Mouse (Mus musculus) ES-Bruce4 (cell line): ENCODE data around the gene Pknox2. TPM values are rescaled to one million over a fixed set of nuclear protein-coding genes. Genes with fewer than 3 reads are reported as not detected.

Source experiments
- H3K27ac ChIP-seq: 2 replicates; pipeline ENCODE4 v1.5.1; 2012; ENCODE audit warnings: low read length, inconsistent platforms; ENCODE audit not compliant: insufficient read depth
- H3K27me3 ChIP-seq: 2 replicates; pipeline ENCODE4 v1.6.1; 2012; ENCODE audit warnings: mild to moderate bottlenecking, low read length, inconsistent platforms; ENCODE audit not compliant: control insufficient read depth, poor library complexity, insufficient read depth, severe bottlenecking
- H3K36me3 ChIP-seq: 2 replicates; pipeline ENCODE4 v1.6.1; 2012; ENCODE audit warnings: inconsistent platforms, mild to moderate bottlenecking, low read length, moderate library complexity; ENCODE audit not compliant: control insufficient read depth, poor library complexity, insufficient read depth, severe bottlenecking
- H3K4me1 ChIP-seq: one replicate; pipeline ENCODE4 v1.8.1; 2011; ENCODE audit warnings: low read length; ENCODE audit not compliant: control insufficient read depth, insufficient read depth
- H3K4me3 ChIP-seq: 2 replicates; pipeline ENCODE4 v1.5.1; 2011; ENCODE audit warnings: low read depth, mild to moderate bottlenecking, low read length
- H3K9ac ChIP-seq: 2 replicates; pipeline ENCODE4 v1.6.1; 2012; ENCODE audit warnings: low read depth, mild to moderate bottlenecking, inconsistent platforms; ENCODE audit not compliant: poor library complexity, severe bottlenecking
- H3K9me3 ChIP-seq: replicated peaks from 2 replicates; pipeline ENCODE4 v1.6.1; 2012; ENCODE audit warnings: mild to moderate bottlenecking, low read length, inconsistent platforms; ENCODE audit not compliant: control insufficient read depth, poor library complexity, insufficient read depth, severe bottlenecking
- CTCF ChIP-seq: IDR thresholded peaks from one replicate; pipeline ENCODE4 v1.8.1; 2011; ENCODE audit warnings: low read depth, low read length
- EP300 ChIP-seq: IDR thresholded peaks from 2 replicates; pipeline ENCODE4 v1.6.1; 2011; ENCODE audit warnings: low read depth, low read length; ENCODE audit not compliant: insufficient read depth
- POLR2A ChIP-seq: IDR thresholded peaks from one replicate; pipeline ENCODE4 v1.8.1; 2011; ENCODE audit warnings: low read length; ENCODE audit not compliant: insufficient read depth
- polyA plus RNA-seq: library from polyadenylated mRNA; stranded (reverse); fragments of >200 nt; gene quantifications from 2 replicates; pipeline ENCODE4 v1.2.4, GENCODE M21; 2011; ENCODE audit warnings: low read depth; ENCODE audit not compliant: missing spikeins, insufficient read depth, insufficient read length

Gene Pknox2
- polyA plus RNA-seq, 1 experiment = 12.3 TPM

DNA sequence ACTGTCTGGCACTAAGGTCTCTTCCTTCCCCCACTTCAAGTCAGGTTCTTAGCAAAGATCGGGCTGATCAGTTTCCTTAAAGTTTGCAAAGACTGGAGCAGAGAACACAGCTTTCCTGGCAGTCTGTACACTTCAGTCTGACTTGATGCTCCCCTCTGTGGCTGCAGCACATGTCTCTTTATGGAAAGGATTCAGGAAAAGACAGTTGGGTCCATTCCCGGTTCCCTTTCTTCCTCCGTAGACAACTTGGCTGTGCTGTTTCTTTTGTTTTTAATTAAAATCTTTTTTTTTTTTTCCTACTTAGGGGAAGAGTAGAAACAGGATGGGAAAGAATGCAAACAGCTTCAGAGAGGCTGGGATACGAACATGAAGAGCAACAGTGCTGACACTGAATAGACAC lies 205.1 kb downstream of the Pknox2 start:
- H3K4me1 ChIP-seq = peaks cover 2% of the 10 kb centered on the region
- H3K4me3 ChIP-seq = no peak overlapping the region
- H3K27me3 ChIP-seq = no peaks in the 10 kb centered on the region
- H3K36me3 ChIP-seq = no peaks in the 10 kb centered on the region
- no peaks in the 10 kb centered on the region for H3K9me3 ChIP-seq
- H3K27ac ChIP-seq = no peak overlapping the region
- no peak overlapping the region for H3K9ac ChIP-seq
- TF ChIP-seq POLR2A (no peak), EP300 (no peak), CTCF (no peak)

DNA sequence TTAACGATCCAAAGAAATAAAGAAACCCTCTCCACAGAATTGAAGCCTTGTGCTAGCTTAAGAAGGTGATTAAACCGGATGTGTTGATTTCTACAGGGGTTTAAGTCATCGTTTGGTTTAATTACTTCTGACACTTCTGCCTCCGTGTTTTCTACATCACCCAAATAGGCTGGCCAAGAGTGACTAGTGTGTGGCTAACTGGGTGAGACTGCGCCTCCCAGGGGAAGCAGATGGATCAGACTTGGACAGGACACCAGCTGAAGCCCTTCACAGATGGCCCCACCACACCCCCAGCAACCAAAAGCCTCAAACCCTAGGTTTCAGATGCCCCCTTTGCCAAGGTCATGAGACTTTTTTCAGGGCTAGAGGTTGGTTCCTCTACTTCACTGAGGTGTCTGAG lies 205.6 kb downstream of the Pknox2 start:
- H3K27me3 ChIP-seq = no peaks in the 10 kb centered on the region

DNA sequence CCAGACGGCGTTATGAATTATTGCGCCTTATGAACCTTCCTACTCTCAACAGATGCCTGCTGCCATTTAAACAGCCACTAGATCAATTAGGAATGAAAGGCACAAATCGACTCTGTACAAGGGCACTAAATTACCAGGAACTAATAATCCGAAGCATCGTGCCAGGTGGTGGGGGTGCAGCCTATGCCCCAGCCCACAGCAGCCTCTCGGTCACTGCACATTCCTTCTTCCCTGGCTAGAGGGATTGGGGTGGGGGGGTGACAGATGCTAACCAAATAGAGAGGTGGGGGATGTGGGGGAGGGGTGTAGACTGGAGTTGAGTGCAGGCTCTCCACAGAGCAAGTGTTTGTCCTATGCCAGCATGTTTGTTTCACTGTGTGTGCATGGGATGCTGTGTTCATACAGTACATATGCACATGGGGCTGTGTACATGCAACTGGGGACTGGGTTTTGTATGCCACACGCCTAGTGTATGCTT lies 208.6 kb downstream of the Pknox2 start:
- Histone ChIP-seq H3K9ac (no peak overlapping the region), H3K27ac (no peak overlapping the region)

More for the DNA sequence above, 205.6 kb downstream of the Pknox2 start:
- Histone ChIP-seq H3K4me3 (no peak overlapping the region), H3K4me1 (peaks cover 2% of the 10 kb centered on the region), H3K36me3 (no peaks in the 10 kb centered on the region), H3K9ac (no peak overlapping the region), H3K27ac (no peak overlapping the region), H3K9me3 (no peaks in the 10 kb centered on the region)
- no peak for TF ChIP-seq POLR2A
- TF ChIP-seq EP300 = no peak
- no peak for TF ChIP-seq CTCF

DNA sequence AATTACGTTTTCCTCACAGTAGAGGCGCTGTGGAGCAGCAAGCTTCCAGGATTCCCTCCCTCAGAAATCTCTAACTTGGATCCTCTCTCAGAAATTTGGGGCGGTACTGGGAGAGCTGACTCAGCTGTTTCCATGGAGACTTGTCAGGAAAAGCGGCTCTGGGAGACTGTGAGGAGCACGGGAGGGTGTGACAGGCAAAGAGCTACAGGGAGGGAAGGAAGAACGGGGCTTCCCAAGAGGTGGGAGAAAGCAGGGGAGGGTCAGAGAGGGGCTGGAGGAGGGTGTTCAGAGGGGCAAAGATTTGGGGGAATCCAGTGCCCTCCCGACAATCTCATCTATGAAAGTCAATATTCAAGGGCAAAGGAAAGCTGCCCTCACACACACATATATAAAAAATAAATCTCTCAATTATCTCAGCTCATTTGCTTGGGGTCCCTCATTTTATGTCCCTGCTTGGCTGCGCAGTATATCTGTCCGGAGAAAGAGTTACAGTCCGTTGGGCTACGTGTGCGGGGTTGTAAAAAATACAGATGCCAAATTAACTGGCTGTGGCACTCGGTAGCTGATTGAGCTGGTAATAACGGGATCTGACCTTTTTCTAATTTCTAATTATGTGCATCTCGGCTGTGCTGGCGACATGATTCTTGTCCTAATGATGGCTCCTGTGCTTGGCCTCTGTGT lies 213.3 kb downstream of the Pknox2 start:
- H3K4me3 ChIP-seq = no peak overlapping the region
- TF ChIP-seq EP300 = no peak
- peak; percentile 12 for TF ChIP-seq CTCF
- no peaks in the 10 kb centered on the region for H3K4me1 ChIP-seq
- no peaks in the 10 kb centered on the region for H3K27me3 ChIP-seq
- H3K36me3 ChIP-seq = no peaks in the 10 kb centered on the region
- H3K9ac ChIP-seq = no peak overlapping the region
- H3K9me3 ChIP-seq = no peaks in the 10 kb centered on the region
- no peak overlapping the region for H3K27ac ChIP-seq

More for the DNA sequence above, 208.6 kb downstream of the Pknox2 start:
- H3K36me3 ChIP-seq = no peaks in the 10 kb centered on the region
- H3K9me3 ChIP-seq = no peaks in the 10 kb centered on the region
- no peaks in the 10 kb centered on the region for H3K27me3 ChIP-seq
- peaks cover 2% of the 10 kb centered on the region for H3K4me1 ChIP-seq
- TF ChIP-seq CTCF (no peak), EP300 (no peak)
- H3K4me3 ChIP-seq = no peak overlapping the region

DNA sequence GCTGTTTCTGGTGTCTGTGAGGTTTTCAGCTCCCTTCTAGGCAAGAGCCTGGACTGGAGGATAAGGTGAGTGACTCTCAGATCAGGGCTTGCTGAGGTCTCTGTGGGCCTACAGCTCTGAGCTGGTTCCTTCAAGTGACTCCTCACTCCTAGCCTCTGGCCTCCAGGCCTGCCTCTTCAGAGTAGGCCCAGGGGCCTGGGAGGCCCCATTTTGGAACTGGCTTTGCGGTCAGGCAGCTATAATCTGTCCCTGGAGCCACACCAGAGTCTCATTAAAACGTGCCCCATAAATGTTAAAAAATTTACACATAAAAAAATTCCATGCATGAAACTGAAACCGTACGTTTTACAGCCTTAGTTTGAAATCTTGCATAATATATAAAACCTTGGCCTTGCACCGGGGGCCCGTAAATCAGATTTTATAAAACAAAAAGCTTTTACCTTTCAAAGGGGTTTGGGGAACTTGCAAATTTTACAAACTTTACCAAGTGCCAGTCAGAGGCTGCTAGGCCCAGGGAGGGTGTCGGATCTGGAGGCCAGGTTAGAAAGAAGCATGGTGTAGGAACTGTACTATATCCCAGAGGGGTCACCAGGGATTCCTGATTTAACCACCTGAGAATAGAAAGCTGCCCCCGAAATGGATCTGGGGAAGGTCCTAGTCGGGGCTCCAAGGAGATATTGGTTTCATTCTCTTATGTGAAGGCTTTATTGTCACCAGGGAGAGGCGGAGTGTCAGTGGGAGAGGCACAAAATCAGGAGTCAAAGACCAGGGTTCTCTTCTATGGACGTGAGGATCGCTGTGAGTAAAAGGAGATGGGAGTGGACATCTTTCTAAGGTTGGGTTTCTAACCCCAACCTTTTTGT lies 214.0 kb downstream of the Pknox2 start:
- H3K36me3 ChIP-seq = no peaks in the 10 kb centered on the region
- H3K27me3 ChIP-seq = no peaks in the 10 kb centered on the region
- H3K27ac ChIP-seq = no peak overlapping the region
- no peak overlapping the region for H3K4me3 ChIP-seq
- TF ChIP-seq CTCF (no peak), POLR2A (no peak), EP300 (no peak)
- no peak overlapping the region for H3K9ac ChIP-seq
- H3K9me3 ChIP-seq = no peaks in the 10 kb centered on the region
- H3K4me1 ChIP-seq = no peaks in the 10 kb centered on the region

DNA sequence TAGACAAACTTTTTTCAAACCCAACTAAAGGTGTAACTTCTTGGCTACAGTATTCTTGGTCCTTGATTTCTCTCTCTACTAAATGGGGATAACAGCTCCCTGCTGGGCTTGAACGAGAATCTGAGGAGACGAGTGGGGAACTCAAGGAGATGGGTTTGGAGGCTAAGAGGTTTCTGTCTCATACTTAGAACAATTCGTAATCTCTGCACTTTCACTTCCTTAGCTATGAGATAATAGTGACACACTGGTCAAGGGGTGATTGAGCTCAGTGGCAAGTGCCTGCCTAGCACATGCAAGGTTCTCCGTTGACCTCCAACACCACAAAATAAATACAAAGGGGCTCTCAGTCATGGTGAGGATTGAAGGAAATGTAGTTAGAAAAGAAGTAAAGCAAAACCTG lies 215.6 kb downstream of the Pknox2 start:
- Histone ChIP-seq H3K4me1 (no peaks in the 10 kb centered on the region), H3K4me3 (no peak overlapping the region), H3K9me3 (no peaks in the 10 kb centered on the region), H3K36me3 (no peaks in the 10 kb centered on the region), H3K9ac (no peak overlapping the region), H3K27me3 (no peaks in the 10 kb centered on the region), H3K27ac (no peak overlapping the region)
- TF ChIP-seq POLR2A = no peak
- TF ChIP-seq CTCF = no peak
- no peak for TF ChIP-seq EP300
